16 mouse cellular contexts compared by ENCODE assay signal in genomic region chr7:79159406-79159805, GRCm38 (mm10). TPM values are rescaled to one million over a fixed set of nuclear protein-coding genes. Genes with fewer than 3 reads are reported as not detected.
"Had no signal": no experiment of that assay in that cellular context is flagged by ENCODE, and none has a peak within 500 bp of the region (broad histone marks: within the 10 kb centered on the region; RNA-seq: fewer than 3 reads in every experiment).

No protein-coding gene starts in this region.

- H3K4me1 ChIP-seq: neural tube, embryonic 15.5 days; stomach, embryonic 15.5 days had no signal

- H3K36me3 ChIP-seq: neural tube, embryonic 15.5 days; stomach, embryonic 15.5 days had no signal

- H3K4me2 ChIP-seq: neural tube, embryonic 15.5 days; stomach, embryonic 15.5 days had no signal

- DNase-seq: retina, postnatal 1 day; right cerebral cortex, adult 18-20 months; right cerebral cortex, postnatal 14 days; right cerebral cortex, postnatal 25 days; right cerebral cortex, postnatal 4 days; spleen, adult 18-20 months; thymus, adult 18-20 months; thymus, adult 2 months; thymus, postnatal 14 days; thymus, postnatal 25 days; thymus, postnatal 36 days; thymus, postnatal 4 days had no signal

- H3K27ac ChIP-seq: neural tube, embryonic 15.5 days; stomach, embryonic 15.5 days; stomach, postnatal 0 days had no signal

- H3K9ac ChIP-seq: neural tube, embryonic 15.5 days; stomach, embryonic 15.5 days had no signal

- H3K4me3 ChIP-seq: neural tube, embryonic 15.5 days; stomach, embryonic 15.5 days had no signal

- H3K9me3 ChIP-seq: neural tube, embryonic 15.5 days; stomach, embryonic 15.5 days had no signal

- H3K27me3 ChIP-seq: neural tube, embryonic 15.5 days; stomach, embryonic 15.5 days had no signal

RNA-seq across cellular contexts. Expression of gene Hapln3, which starts 28.6 kb away (rescaled TPM):
- total RNA-seq: neutrophil, adult 5-6 weeks had no signal
